Mouse (Mus musculus) testis, adult 2 months (tissue): ENCODE data around the gene Efcab8.

Experiments
- CTCF ChIP-seq: fragments of 200-500 bp; IDR thresholded peaks from 2 replicates; pipeline ENCODE4 v1.5.1; 2012; ENCODE audit warnings: low read depth, mild to moderate bottlenecking, inconsistent platforms, low read length, moderate library complexity; ENCODE audit not compliant: control insufficient read depth, insufficient read depth, insufficient replicate concordance
- POLR2A ChIP-seq: fragments of 200-500 bp; IDR thresholded peaks from 2 replicates; pipeline ENCODE4 v1.6.1; 2012; ENCODE audit warnings: low read depth, mild to moderate bottlenecking, inconsistent platforms, low read length, moderate library complexity; ENCODE audit not compliant: control insufficient read depth

- TF ChIP-seq CTCF (no peak), POLR2A (no peak)
Measured at GRCm38 (mm10) chr2:153861960-153862359, 82.2 kb downstream of the Efcab8 start.
